Mouse (Mus musculus): ENCODE data around the gene Lrrc19. TPM values are rescaled to one million over a fixed set of nuclear protein-coding genes. Genes with fewer than 3 reads are reported as not detected.
"Not testable (repeated sequence)": the region's sequence is repeated elsewhere in the genome, so short reads cannot be mapped to it uniquely, and the experiment has no call there.

Lrrc19 gene
- not detected for total RNA-seq (2021)

DNA sequence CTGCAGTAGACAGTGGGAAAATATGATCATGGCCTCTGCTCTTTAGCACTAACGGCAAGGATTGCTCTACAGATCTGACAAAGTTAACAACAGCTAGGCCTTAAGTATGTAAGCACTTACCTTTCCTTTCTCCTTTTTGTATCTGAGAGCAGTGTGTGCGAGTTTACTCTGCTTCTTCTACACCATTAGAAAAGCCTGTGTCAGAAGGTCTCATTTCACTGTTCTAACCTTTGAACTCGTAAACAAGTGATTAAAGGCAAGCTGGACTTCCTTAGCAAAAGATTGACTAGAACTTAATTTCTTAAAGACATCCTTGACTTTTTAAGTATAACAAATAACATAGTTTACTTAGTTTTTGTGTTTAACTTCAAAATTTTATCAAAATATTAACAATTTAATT lies at the start of gene Lrrc19:
TSS of gene Lrrc19 (minus strand) at position 225 of the 400 bp plus-strand sequence.
- DNase-seq, result no peak

DNA sequence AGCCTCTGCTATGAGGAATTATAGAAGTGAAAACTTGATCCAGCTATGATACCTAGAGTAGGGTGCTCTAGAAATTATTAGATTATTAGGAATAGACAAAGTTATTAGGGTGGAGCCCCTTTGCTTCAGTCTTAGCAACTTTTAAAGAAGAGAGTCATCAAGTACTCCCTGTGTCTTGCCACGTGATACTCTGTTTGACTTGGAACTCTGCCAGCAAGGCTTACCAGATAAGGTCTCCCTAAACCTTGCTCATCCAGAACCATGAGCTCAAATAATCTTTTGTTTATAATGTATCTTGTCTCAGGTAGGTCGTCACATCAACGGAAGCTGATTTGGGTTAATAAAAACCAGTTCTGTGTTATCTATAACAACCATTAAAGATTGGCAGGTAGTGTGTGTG lies 46.4 kb upstream of the Lrrc19 start:
- DNase-seq, result no peak

DNA sequence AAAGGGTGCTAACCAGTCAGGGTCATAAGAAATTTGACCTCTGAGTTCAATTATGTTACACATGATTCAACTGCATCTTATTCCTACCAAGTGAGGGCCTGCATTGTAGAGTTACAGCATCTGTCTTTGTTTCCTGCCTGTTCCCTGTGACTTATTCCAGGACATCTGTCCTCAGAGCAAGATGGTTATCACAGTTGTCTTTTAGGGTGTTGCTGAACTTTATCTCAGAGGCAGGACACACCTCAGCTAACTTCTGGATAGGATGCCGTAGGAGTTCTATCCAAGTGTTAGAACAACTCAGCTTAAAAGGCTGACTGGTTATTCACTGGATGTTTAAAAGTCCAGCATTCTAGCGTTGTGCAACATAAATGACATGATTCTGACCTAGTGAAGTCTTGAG lies 42.2 kb upstream of the Lrrc19 start:
- no peak for DNase-seq

DNA sequence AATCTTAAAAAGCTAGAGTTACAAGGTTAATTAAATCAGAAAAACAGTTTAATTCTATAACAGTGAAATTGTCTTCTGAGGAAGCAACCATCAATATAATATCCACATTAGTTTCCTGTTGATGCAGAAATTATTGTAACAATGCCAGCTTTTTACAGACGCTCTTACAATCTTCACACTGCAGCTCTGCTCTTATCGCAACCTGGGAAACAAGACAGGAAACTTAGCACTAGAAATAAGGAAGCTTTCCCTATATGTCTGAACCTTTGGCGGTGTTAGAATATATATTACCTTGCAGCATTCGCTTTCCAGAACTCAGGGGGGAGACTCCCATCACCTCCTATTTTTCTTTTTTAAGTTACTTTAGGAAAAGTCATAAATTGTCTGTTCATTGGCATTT lies 41.1 kb upstream of the Lrrc19 start:
- no peak for DNase-seq

DNA sequence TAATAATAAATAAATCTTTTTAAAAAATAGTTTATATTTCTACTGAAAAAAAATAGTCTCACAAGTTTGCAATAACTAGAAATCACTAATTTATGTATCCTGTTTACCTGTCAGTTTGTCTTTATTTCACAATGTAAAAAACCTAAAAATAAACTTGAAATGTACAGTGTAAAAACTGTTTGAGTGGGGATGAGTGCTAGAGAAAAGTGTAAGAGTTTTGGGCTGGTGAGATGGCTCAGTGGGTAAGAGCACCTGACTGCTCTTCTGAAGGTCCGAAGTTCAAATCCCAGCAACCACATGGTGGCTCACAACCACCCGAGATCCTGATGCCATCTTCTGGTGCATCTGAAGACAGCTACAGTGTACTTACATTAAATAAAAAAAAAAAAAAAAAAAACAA lies 39.9 kb upstream of the Lrrc19 start:
- not testable (repeated sequence) for DNase-seq

DNA sequence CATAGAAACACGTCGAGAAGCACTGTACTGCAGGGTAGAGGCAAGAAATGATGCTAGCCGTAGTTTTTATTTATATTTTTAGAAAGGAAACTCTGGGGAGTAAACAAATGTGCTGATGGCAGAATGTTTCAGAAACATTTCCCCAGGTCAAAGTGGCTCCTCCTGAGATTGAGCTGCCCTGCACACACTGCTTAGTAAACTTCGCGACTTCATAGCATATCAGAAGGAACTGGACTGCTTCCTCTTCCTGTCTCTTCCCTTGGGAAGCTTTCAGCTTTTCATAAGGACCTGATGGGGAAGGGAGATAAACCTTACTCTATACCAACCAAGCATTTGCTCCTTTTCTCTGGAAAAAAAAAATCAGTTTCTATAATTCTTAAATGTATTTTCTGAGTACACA lies 33.4 kb upstream of the Lrrc19 start:
- DNase-seq, result peak; percentile 5

DNA sequence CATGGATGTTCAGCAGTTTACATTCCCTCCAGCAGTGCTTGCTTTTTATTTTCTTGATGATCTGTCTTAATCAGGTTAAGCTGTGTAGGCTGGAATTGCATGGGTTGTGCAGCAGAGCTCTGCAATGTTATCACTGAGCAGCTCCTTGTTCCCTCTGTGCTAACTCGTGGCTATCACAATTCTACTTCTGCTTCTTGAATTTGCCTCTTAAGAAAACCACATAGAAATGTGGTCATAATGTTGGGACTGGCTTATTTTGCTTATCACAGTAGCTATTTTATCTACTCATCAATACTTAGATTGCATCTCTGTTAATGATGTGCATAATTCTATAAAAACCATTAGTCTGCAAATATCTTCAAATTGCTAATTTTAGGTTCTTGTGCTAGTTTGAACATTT lies 32.1 kb upstream of the Lrrc19 start:
- no peak for DNase-seq

DNA sequence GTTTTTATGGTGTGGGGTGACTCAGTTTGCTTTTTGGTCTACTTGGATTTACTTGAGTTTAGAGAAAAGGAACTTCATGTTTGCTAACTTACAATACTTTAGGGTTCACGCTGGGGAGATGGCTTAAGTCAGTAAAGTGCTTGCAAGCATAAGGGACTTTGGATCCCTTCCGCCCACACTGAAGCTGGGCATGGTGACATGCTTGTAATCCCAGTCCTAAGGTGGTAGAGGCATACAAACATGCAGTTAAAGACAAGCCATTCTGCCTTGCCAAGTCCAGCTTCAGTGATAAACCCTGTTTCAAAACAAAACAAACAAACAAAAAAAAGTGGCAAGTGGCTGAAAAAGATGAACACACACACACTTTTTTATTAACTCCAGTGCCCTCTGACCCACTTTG lies 31.2 kb upstream of the Lrrc19 start:
- DNase-seq, result no peak

DNA sequence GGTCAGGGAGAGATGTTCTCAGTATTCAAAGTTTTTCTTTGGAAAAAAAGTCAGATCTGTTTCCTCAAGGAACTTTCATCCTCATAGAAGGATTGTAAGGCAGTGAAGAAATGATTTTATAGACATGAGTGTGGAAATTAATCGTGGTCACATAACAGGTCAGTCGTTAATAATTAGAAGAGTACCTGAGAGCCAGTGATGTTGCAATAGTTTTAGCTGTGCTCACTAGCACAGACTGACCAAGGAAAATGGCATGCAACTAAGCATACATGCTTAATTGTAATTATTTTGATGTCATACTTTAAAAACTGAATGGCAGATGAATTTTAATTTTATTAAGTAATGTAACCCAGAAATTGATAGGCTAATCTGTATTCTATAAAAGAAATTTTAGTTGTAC lies 30.7 kb upstream of the Lrrc19 start:
- DNase-seq, result no peak

DNA sequence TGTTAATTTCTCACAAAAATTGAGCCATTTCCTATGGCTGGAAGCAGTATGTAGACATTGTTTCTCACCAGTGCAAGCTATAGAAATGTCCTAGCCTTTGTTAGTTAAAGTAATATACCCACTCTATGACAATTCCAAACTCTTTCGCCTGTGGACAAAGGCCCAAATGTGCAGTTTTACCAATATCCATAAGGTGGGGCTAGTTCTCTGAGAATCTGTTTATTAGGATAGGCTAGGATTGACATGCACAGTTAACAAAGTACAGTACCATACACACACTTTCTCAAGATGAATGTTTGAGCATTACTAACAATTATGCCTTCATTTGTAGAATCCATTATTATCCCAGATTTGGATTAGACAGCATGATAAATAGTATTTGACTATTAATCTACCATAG lies 19.8 kb upstream of the Lrrc19 start:
- peak; percentile 46 for DNase-seq

DNA sequence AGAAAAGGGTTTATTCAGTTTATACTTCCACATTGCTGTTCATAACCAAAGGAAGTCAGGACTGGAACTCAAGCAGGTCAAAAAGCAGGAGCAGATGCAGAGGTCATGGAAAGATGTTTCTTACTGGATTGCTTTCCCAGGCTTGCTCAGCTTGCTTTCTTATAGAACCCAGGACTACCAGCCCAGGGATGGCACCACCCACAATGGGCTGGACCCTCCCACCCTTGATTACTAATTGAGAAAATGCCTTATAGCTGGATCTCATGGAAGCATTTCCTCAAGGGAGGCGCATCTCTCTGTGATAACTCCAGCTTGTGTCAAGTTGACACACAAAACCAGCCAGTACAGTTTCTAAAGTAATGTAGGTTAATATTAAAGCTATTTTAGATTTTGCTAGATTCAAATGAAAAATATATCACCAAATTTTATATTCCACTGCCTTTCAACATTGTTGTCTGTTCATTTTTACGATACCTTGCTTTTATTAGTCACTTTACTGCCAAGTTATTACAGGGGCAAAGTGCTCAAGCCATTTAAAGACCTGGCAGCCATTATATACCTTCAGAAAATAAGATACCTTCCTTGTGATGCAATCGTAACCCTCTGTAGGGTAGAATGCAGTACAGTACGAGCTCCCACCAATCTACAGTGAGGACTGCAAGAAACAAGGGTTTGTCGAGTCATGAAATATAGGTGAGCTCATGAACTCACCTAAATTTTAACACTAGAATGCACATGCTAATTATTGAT lies 657 bp upstream of the Lrrc19 start:
- DNase-seq, result not testable (repeated sequence)

DNA sequence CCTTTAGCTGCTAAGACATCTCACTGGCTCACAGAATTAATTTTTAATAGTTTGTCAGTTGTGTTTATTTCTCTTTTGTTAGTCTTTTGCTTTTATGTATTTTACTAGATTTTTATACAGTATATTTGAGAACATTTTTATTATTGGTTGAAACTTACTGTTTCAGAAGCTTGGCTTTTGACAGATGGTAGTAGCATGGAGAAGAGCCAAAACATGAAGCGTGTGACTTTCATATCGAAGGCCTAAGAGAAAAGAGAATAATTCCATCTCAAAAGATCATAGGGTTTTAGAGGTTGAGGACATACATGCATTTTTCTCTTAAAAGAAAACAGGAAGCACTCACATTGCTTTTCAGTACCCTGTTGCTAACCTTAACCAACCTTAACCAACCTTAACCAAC lies 6.8 kb downstream of the Lrrc19 start:
- DNase-seq, result no peak

DNA sequence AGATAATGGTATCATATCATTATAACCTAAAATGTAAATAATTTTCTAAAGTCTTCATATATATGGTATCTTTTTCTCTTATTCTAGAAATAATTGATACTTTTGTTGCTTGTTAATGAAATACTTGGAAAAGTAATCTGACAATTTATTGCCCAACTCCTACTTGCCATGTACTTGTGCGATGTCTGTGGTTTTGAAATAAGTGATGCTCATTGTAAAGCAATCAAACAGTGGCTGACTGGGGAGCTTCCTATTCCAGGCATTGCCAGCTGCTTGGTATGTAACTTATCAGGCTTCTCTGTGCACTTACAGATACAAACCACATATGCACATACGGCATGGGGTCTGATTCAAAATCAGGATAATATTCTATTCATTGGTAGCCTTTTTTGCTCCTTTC lies 29.9 kb downstream of the Lrrc19 start:
- DNase-seq, result no peak

DNA sequence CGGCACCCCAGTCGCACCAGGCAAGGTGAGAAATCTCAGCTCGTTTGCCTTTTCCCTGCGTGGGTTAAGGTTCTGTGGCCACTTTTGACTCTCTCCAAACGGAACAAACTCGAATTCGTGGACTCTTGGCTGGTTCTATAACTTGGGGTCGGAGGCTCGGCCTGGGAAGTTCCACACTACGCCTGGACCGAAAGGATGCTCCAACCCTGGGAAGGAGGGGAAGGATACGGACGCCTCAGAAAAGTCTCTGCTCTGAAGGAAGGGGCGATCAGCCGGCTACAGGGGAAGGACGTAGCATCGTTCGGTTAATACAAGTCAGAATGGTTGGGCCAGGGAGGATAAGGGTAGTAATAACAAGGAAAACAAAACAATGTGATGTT lies 35.3 kb downstream of the Lrrc19 start:
- DNase-seq, result no peak

DNA sequence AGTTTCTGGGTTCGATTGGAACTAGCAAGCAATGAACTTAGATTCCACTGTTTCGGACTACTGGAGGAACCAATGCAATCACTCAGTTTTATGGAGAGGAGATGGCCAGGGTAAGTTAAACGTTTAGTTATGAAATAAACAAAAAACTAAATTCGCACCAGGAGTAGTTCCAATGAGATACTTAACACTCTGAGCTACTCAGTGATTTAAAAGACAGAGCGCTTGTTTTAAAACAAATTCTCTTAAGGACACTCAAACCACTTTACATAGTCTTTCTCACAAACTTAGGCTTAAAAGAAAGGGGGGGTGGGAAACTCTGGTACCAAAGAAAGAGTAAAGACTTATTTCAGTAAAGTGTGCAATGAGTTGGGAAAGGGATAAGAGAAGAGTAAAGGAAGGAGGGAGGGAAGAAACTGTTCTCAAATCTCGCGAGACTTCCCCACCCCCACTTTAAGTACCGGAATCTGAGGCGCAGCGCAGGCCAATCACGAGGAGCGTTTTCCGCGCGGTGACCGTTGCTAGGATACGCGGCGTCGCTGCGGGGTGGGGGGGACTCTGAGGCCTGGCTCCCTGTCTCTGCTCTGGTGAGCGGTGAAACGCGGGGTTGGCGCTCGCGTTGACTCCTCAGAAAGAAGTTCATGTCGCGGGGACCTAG lies 35.8 kb downstream of the Lrrc19 start, which contains the start of gene Ift74:
TSS of gene Ift74 (plus strand) at position 520 of the 655 bp plus-strand sequence.
- DNase-seq, result peak; percentile 95

DNA sequence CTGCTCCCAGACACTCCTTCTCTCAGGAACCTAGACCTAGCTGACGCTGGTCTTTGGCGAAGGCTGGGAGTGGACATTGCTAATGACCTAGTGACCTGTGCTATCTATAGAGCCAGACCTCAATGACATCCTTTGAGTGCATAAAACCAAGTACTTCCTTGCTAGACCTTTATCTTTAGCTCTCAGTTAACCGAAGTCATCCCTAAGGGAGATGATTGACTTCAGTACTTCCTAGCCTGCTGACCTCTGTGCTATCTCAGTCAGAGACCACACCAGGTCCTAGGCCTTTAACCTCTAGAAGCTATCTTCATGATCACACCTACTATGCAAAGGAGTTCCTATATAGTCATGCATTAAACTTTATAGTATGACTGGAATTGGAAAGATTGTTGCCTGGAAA lies 39.6 kb downstream of the Lrrc19 start:
- DNase-seq, result no peak

DNA sequence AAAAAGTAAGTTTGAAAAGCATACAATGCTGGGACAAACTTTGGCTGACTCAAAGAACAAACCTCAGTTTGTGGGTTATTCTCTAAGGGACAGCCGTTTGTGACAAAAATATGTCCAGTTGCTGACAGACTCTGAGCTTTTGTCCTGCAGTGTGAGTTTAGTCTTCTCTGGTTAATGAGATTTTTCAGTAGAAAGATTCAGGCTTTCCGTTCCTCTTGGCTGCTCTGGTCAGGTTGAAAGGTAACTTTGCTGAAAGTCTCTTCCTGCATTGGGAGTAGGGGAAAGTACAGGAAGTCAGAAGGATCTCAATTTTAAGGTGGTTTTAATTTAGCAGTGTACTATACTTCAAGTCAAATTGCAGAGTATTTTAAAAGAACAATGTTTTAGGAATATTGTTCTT lies 44.4 kb downstream of the Lrrc19 start:
- no peak for DNase-seq

DNA sequence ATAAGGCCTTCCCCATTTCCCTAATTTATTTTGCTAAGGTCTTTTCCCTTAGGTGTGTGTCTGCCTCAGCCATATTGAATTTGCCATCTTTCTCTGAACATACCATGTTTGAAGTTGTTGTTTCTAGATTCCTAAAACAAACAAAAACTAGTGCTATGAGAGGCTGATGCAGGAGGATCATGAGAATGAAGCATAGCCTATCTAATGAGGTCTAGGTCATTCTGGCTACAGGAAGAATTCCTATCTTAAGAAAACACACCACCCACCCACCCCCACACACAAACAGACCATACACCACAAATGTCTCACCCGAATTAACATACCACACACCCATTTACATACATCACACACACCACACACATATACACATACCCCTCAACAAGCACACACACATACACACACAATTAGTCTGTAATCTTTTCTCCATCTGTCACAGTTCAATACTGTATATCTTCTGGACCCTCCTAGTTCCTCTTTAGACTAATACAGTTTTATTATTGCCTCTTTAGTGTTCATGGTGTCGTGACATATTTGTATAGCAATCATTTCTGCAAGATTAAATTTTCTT lies 45.4 kb downstream of the Lrrc19 start:
- DNase-seq, result no peak

DNA sequence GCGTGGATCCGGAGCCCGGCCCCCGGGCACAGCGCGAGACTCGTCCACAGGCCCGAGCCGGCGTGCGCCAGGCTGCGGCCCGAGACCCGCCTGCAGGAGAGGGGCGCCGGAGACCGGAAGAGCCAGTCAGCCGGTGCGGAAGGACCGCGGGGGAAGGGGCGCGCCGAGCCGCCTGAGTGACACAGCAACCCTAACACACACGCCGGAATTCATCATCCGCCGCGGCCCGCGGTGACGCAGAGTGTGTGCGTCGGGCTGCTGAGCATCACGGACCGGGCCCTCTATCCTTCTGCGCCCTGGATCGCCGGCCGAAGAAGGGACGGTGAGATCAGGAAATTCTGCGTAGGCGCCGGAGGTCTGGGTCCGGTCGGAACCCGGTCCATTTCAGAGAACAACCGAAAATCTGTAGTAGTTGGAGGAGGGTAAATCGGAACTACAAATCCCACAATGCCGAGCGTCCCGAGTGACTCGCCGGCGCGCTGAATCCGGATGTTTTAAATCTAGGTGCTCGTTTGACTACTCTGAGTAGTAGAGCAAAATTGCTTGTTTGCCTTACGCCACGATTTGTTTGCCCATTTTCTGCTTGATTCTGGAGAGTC lies 46.8 kb downstream of the Lrrc19 start, which contains the start of gene Plaa:
TSS of gene Plaa (minus strand) at position 214 of the 599 bp plus-strand sequence.
- peak; percentile 90 for DNase-seq

DNA sequence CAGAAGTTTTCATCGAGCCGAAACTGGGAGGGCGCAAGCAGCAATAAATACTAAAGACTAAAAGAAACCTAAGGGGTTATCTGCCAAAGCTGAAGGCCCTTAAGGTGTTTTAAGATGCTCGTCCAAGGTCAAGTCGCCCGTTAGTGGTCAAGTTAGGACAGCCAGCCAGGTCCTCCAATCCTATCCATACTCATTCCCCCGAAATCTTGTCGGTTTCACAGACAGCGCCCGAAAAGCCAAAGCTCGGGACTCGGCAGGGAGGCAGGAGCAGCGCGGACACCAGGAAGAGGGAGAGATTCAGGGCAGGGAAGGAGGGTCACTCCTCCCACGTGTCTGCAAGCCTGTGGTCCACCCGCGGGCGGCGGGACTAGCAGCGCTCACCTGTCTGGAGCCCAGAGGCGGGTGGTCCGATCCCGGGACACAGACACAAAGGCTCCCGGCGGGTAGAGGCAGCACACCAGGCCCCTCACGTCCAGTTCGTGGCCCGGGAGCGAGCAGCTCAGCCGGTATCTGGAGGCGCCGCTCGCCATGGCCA lies 47.4 kb downstream of the Lrrc19 start:
- no peak for DNase-seq

DNA sequence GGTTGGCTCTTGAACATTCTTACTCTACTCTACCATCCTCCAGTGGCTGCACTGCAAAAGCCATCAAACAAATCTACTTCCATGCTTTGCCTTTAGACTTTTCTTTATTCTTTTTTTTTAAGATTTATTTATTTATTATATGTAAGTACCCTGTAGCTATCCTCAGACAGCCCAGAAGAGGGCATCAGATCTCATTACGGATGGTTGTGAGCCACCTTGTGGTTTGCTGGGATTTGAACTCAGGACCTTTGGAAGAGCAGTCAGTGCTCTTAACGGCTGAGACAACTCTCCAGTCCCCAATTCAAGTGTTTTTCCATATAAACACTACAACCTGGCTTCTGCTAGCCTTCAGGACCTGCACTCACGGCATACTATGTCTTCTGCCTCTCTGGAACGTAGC lies 48.5 kb downstream of the Lrrc19 start:
- DNase-seq, result no peak

DNA sequence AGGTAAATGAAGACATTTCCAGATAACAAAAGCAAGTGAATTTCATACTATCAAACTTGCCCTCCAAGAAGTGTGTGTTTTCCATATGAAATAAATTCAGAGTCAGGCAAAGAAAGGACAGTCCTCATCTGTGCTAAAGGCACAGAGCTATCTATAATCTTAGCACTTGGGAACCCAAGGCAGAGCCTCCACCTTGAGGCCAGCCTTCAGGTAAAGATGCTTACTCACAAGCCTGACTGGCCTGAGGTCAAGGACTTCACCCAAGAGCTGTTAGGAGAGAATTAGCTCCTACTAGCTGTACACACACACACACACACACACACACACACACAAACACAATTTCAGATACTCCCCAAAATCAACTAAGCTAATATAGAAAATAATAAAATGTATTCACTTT lies 57.2 kb downstream of the Lrrc19 start:
- no peak for DNase-seq

DNA sequence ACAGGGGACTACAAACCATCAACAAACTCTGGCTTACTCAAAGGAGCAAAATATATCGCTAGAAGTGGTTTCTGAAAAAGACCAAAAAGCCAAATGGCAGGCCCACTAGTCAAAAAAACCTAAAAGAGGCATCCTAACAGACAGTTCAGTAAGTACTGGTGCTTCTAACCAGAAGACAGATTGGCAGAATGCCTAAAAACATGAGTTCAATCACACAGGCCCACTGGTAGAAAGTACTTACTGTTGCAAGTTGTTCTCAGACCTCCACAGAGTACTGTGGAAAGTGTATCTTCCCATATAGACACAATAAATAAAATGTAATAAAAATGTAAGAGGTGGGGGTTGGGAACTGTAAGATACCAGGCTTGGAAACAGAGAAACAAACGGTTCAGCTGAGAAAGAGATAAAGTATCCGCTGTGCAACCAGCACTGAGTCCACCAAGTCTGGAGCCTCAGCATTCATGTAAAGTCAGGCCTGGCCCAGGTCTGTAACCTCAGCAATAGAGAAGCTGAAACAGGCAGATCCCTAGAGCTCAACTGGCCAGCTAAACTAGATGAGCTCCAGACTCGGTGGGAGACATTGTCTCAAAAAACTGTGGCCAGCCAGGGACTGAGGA lies 58.1 kb downstream of the Lrrc19 start:
- DNase-seq, result no peak

Data from heart, postnatal 4 days (tissue).